Mouse (Mus musculus) embryo, embryonic 11 days (tissue): Measurements from ENCODE around the gene Lsm7.
A peak's percentile ranks its signal among the peaks of the same experiment; 100 is the strongest.

Experiments
- DNase-seq: peaks from one replicate; pipeline ENCODE4 v3.0.0-alpha.2; 2015

Gene Lsm7

DNA sequence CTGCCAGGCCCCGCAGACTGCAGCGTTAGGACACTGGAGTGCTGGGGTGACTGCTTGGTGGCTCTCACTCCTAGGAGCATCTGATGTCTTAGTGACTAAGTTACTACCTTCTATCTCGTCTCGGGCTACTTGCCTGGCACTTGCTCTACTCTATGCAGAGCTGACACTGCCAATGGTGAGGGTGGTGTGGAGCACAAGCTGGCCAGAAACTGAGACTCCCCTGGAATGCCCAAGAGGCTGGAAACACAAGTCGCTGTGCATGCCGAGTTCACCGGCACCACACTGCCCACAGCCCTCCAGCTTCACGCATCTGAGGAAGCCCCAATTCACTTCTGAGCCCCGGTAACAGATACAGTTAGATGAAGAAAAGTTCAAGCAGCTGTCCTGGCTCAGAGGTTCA is 19.0 kb upstream of the Lsm7 start:
- no peak for DNase-seq

DNA sequence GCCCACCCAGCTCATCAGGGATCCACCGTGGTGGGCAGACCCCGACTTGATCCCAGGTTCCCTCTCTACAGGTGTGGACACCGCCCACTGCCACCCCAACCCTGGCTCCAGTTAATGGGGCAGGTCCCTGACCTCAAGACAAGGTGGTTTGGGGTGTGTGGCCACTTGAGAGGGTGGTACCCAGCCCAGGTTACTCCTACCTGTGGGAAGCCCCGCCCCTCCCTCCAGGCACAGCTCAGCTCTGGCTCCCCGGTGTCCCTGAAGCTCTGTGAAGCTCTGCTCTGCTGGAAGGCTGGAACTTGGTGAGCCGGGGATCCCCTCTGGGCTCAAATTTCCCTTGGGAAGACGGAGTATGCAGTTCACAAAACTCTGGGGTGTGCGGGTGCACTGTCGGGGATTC is 16.6 kb upstream of the Lsm7 start, which contains the start of gene Tmprss9:
Gene Tmprss9, plus strand, starts transcription at position 268 of the 400 bp plus-strand sequence.
- DNase-seq = no peak

DNA sequence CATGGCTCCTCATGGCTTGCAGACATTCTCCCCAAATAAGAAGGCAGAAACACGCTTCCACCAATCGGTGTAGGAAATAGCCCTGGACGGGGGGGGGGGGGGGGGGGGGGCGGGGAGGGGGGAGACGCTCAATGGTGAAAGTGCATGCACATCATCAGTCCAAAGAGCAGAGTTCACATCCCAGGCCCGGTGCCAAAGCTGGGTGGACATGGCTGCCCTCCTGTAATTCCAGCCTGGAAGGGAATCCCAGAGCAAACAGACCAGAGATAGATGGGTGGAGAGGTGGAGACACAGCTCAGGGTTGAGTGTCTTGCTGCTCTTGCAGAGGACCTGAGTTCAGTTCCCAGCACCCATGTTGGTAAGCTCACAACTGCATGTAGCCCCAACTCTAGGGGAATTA is 16.0 kb upstream of the Lsm7 start:
- no peak for DNase-seq

DNA sequence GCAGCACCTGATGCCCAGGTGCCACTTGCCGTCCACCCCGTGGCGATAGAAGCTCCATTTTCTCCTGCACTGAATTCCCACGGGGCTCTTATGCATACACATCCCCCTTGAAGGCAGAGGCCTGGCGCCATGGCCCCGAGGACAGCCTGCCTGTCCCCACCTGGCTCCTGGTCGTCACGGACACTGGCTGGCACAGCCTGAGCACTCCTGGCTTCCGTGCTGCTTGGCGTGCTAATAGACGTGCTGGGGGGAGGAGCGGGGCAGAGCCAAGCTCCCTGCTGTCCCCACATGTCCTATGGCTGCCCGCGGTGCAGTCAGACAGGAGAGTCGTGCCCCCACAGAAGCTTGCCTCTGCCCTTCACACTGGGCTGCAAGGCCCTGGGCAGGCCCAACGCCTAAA is 9.4 kb upstream of the Lsm7 start:
- no peak for DNase-seq

DNA sequence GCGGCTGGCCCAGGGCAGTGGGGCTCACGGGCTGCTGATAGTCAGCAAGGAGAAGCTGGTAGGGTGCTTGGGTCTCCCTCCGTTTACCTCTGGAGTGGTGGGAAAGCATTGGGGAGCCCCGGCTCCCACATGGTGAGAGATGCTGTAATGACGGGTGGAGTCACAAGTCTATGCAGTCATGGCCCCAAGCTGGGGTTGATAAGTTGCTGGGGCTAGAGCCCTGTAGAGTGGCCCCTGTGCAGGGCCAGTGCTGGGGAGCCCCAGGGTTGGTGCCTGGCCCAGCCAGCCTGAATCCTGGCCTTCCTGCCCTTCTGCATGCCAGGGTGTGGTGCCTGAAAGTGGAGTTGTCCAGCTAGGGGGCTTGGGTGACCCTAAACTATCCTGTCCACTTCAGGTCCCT is 7.3 kb upstream of the Lsm7 start:
- no peak for DNase-seq

DNA sequence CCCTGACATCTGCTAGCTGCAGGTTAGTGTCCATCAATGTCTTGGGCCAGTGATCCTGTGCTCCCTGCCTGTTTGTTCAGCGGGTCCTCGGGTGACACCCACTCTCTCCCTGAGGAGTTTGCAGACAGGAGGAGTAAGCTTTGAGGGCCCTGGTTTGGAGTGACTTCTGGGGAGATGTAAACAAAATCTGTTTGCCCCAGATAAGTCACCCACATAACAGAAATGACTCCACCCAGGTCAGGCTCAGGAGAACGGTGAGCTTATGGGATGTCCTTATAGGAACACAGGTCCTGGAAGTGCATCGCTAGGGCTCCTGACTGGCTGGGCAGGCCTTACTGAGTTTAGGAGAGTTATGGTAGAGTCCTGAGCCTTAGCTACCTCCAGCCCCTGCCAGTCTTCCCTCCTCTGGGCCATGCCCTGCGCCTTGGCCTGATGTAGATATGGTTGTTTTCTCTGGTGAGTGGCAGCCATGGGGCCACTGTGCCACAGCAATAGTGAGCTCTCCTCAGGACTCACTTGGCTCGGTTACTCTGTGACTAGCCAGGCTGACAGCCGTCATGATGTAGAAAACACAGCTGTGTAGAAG is 3.4 kb upstream of the Lsm7 start:
- no peak for DNase-seq

DNA sequence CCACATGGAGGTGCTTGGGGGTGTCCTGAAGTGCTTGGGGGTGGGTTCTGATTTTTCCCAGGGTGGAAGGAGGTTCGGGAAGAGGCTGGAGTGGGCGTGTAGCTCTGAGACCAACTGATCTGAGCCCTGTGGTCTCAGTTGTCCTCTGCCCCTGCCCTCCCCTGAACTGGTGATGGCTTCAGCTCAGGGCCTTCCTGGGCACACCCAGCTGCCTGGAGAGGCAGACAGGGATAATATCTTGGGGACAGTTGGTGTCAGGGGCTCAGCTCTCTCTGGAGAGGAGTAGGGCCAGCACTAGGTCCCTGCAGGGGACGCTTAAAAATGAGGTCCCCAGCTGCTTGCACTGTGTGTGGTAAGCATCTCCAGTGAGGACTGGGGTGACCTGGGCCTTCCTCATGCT is 2.8 kb upstream of the Lsm7 start:
- no peak for DNase-seq

DNA sequence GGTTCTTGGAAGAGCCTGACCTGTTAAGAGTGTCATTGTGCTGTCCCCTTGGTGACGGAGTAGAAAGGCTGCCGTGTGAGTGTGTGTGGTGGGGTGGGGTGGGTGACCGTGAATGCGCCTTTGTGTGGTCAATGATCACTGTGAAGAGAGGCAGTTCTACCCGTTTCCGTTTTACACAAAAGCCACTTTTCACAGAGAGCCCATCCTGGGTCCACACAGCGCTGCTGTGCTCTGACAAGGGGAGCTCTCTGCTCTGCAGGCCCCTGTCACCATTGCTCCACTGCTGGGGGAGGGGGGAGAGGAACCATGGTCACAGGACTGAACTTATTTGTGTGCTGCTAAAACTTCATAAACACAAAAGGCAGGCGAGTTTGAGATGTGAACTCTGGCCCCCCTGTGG is 2.4 kb upstream of the Lsm7 start:
- DNase-seq = no peak

DNA sequence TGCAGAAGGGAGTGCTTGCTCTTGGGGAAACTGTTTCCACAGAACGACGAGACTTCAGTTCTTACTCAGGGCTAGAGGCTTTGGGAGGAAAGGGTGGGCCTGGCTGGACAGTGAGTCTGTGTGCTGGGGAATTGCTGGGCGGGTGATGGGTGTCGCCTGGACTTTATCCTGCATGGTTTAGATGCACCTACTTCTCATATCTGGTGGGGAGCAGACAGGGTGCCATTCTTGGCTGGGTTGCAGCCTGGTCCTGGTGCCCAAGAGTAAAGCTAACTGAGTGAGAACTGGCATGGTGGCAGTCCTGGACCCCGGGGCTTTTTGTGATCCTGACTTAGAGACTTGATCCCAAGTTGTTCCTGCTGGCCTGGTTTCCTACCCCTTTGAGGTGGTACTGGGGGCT is 1.9 kb upstream of the Lsm7 start:
- no peak for DNase-seq

DNA sequence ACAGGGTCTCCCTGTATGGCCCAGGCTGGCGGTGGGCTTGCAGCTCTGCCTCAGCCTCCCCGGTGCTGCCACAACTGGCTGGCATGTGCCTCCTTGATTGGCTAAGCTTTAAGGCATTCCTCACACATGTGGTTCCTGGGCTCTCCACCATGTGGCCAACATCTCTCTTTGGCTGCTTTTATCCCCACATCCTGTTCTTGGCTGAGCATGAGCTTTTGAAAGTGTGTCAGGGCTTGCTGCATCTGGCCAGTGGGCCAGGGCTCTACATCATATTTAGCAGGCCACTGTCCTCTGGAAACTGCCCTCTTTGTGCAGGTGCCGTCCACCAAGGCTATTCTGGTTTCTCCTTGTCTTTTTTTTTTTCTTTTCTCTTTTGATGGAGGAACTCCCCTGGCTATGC is 1.3 kb upstream of the Lsm7 start:
- DNase-seq = no peak

DNA sequence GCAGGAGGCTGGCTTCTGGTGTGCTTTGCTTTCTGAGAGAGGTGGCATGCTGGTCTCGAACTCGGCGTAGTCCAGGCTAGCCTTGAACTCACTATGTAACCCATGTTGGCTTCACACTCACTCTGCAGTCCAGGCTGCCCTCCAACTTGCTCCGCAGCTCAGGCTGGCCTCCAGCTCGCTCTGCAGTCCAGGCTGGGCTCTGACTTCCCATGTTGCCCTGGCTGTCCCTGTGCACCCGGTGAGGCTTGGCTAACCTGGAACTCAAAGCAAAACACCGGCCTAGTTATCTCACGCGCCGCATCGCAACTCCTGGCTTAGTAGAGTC is 702 bp upstream of the Lsm7 start:
- no peak for DNase-seq

DNA sequence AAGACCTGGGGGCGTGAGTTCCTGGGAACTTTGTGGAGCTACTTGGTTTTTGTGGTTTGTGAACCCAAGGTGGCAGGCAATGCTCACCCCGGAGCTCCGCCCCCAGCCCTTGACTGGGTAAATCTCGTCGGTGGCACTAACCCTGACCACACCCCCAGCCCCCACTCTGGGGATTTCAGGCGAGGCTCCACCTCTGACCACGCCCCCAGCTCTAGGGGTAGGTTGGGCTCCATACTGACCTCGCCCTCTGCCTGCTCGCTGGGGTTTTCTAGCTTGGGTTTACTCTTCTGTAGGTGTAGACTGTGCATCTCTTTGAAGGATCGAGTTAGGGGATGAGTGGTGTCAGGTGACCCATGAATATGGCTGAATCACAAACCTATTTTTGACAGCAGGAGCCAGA is 6.4 kb downstream of the Lsm7 start:
- DNase-seq = peak; percentile 67

DNA sequence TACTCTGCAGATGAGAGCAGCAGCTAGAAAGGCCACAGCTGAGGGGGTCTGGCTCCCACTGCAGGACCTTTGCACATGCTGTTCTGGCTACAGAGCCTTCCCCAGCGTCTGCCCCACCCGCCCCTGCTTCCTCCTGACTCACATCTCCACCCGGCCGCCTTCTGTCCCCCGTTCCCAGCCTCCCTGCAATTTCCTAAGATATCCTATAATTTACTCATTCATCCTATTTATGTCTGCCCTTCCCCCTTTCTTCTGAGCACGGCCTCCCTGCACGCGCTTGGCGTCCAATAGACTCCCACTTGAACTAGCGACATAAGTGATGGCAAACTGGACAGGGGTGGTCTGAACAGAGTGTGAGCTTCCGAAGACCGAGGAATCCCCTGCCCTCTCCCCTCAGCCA is 9.3 kb downstream of the Lsm7 start:
- DNase-seq = no peak

DNA sequence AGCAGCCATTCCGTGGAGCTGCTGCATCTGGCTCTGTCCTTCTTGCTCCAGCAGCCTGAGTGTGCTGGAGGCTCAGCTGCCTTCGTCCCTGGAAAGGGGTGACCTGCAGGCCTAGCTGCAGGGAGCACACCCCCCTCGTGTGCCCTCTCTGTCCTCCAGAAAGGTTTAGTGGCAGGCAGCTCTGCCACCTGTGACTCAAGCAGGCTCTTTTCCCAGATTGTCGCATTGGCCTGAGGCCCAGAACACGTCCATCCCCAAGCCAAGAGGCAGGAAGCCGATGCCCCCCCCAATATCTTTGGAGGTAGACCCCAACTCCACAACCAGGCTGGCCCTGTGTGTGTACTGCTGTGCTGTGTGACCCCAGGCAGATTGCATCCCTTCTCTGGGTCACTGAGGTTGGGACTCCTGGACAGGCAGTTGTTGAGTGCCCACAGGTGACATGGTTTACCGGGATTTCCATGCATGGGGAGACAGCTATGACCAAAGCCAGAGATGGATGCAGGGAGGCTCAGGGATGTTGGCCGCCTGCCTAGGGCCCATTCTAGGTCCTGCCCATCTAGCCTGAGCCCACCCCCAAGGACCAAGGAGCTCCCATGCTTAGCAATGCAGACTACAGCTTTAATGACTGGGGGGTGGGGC is 9.8 kb downstream of the Lsm7 start:
- no peak for DNase-seq

DNA sequence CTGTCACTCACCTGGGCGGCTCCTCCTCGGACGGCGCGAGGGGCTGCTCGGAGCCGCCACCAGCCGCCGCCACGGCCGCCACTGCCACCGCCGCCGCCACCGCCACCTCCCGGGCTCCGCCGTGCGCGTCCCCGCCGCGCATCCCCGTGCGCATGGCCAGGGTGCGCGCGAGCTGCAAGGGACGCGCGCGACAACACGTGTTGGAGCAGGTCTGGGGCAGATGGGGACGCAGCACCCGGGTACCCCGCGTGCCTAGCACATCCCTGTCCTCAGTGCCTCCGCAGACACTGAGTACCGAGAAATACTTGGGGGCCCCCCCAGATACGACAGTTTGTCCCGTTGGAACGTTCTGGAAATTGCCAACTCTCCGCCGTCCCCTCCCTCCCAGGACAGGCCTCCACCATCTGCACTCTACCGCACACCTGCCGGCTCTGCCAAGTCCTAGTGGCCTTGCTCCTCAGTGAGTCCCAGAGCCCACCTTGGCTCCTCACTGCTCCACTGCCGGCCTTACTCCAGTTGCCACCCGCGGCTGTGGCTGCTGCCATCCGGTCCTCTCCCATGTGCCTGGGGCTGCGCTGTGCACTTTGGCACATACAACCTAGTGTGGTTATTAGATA is 11.0 kb downstream of the Lsm7 start, which contains the start of gene Lingo3:
Gene Lingo3, minus strand, starts transcription at position 109 of the 617 bp plus-strand sequence.
- DNase-seq = peak; percentile 67

DNA sequence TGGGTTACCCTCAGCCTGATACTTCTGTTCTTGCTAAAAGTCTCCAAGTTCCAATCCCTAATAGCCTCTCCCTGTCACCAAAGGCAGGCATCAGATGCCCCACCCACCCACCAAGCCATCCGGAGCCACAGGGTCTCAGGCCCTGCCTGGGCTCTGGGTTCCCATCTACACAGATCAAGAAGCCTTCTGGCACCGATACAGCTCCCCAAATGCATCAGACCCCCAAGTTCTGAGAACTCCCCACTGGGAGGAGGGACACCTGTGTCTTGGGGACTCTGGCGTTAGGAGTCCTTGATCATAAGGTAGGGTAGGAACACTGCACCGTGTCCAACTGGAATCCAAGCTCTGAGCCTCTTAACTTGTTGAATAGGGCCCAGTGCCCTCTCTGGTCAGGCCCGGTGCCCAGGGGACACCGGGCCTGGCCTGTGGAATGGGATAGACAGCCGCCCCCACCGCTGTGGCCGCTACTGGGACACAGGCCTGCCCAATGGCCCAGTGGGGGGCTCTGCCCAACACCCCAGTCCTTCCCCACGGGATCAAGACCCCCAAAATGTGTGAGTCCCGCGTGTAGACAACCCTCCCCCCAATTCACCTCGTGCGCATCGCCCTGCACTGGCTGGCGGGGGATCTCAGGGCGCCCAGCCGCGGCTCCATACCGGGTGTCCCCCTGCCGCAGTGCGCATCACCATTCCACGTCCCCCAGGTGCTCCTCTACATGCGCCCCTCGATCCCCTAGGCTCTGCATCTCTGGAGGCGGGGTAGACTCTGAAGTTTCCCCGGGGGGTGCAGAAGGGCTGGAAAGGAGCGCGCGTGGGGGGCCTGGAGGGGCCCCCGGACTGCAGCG is 11.7 kb downstream of the Lsm7 start:
- no peak for DNase-seq

DNA sequence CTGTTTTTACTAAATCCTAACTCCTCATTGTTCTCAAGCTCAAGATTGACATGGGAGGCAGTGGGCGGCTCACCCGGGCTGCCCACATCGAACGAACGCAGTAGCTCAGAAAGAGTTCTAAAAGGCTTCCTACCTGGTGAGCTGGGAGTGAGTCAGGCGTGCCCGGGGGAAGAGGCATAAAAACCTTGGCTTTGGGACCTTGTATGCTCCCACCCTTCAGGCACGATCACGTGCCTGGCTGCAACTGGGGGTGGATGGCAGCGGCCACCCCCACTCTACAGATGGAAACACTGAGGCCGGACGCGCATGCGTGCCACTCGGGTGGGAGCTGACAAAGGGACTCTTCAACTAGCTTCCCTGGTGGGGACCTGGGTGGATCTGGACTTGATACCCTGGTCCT is 12.7 kb downstream of the Lsm7 start:
- DNase-seq = no peak

DNA sequence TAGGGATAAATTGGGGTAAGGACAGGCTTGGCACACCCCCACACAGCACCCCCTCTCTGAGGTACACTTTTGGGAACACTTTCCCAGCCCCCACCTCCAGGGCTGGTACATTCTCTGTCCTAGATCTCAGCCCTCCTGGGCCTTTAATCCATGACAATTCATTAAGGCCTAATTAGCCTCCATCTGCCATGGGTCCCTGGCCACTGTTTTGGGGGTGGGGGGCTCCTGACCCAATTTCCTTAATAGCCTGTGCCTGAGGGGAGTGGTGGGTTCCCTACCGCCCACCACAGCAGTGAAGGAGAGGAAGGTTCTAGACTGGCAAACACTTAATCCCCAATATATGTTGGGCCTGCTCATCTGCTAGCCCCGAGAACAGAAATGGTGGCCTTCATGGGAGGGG is 13.3 kb downstream of the Lsm7 start:
- DNase-seq = no peak

DNA sequence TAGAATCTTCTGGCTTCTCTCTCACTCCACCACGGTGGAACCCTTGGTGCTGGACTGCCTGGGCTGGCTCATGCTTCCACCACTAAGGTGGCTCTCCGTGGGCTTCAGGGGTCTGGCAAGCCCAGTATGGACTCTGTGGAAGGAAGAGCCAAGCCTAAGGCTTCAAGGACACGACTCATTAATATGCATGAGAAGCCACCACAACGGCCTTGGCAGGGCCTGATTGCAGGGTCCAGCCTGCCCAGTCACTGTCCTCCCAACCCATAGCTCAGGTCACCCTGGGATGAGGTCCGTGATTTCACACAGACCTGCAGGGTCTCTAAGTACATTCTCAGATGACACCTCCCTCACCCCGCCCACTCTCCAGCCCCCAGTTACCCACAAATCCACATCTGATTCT is 15.2 kb downstream of the Lsm7 start:
- DNase-seq = no peak

DNA sequence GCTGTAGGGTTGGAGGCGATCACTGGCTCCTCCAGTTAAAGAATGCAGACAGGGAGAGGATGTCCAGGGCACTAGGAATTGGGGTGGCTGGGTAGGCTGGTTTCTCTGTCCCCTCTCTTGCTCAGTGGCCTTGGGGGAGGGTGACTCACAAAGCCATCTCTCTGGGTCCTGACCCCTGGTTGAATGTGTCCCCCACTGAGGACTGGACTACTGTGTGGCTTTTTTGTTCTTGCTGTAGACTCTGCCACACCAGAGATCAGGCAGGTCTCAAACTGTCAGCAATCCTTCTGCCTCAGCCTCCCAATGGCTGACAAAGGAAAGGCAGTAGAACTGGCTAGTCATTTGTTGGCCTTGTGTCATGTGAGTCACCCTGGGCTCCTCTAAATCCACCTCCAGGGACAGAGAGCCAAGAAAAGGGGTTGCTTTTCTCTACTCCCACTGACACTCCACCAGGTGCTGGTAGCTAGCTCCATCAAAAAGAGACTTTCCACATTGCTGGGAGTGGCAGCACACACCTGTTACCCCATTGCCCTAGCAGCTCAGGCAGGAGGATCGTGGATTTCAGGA is 16.6 kb downstream of the Lsm7 start:
- DNase-seq = no peak

DNA sequence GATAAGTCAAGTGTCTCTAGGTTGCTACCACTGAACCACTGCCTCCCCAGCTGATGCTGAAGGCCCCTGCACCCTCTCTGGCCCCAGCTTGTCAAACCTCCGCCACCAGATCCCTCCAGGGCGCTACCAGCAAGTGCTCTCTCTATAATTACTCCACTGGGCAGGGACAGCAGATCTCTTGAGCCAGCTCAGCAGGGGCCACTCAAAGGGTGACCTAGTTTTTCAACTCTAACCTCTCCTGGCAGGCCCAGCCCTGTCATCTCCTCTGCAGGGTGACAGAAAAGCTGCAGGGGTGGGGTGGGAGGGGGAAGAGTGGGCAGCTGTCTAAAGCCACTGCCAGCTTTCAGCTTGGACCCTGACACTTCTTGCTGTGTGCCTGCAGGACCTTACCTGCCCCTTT is 17.2 kb downstream of the Lsm7 start:
- DNase-seq = no peak

DNA sequence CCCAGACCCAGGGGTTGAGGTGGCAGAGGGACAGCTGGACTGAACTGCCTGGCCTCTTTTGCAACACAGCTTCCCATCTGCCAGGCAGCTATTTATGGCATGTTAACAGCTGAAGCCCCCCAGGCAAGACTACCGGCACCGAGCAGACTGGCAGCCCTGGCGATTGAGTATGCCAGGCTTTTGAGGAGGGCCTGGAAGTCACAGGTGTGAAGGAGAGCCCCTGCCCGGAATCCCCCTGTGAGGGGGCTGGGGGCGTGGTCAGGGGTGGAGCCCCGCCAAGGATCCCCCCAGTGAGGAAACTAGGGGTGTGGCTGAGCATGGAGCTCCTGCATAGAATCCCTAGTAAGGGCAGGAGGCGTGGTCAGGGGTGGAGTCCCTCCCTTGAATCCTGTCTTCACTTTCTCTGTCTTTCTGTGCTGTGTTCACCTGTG is 18.0 kb downstream of the Lsm7 start:
- no peak for DNase-seq

DNA sequence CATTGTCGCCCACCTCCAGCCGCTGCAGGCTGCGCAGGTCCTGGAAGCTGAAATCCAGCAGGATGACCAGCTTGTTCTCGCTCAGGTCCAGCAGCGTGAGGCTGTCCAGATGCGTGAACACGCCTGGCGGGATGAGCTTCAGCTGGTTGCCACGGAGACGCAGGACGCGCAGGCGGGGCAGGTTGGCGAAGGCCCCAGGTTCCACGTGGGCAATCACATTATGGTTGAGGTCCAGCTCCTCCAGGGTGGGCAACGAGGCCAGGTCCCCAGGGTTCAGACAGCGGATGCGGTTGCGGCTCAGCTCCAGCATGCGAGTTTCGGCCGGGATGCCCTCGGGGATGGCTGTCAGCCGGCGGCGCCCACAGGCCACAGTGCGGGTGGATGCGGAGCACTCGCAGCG is 19.4 kb downstream of the Lsm7 start:
- peak; percentile 18 for DNase-seq

DNA sequence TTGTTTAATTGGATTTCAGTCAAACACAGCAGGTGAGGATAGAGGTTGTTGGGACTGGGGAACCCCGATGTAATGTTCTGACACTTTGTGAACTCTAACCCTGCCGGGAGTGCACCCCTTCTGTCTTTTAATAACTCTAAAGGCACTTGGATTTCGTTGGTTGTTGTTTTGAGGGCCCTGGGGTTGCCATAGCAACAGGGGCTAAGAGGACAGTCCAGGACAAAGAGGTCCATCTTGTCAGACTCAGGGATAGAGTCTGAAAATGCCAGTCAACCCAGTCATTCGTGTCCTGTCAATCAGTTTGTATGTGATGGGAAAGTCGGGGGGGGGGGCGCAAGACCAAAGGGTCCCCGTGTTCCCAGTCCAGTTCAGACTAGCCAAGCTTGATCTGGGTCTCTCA is 22.2 kb downstream of the Lsm7 start:
- no peak for DNase-seq
